Mouse (Mus musculus) gastrocnemius, adult 18-20 months (tissue): ENCODE data around the gene Pdk1. TPM values are rescaled to one million over a fixed set of nuclear protein-coding genes. Genes with fewer than 3 reads are reported as not detected.

Experiments used
- DNase-seq: peaks from one replicate; pipeline ENCODE4 v3.0.0; 2021; ENCODE audit warnings: low spot score
- total RNA-seq, 2 experiments: library from RNA; stranded (reverse); gene quantifications; 2 replicates each; pipeline ENCODE4 v1.2.3; 2021

Gene Pdk1
- total RNA-seq, 2 experiments from 2014 or later: 65.7 to 72.6 TPM

GRCm38 (mm10) chr2:71936711-71937110 lies 63.7 kb downstream of the Pdk1 start:
- DNase-seq: no peak

GRCm38 (mm10) chr2:71937649-71938308 lies 64.8 kb downstream of the Pdk1 start:
- DNase-seq: no peak

- DNase-seq: peak; percentile 55
Observed at GRCm38 (mm10) chr2:71938716-71939393, 65.8 kb downstream of the Pdk1 start.

- no peak for DNase-seq
Observed at GRCm38 (mm10) chr2:71941005-71941720, 68.1 kb downstream of the Pdk1 start.

GRCm38 (mm10) chr2:71941721-71942087 lies 68.7 kb downstream of the Pdk1 start:
- DNase-seq: no peak

- DNase-seq: no peak
Observed at GRCm38 (mm10) chr2:71951212-71951611, 78.2 kb downstream of the Pdk1 start.

Other genes with a start within 250 kb of the Pdk1 start
- gene Itga6, start 127.6 kb upstream of the Pdk1 start, total RNA-seq: 10 to 100 TPM; 14.2 to 18.3 TPM
- 1 to 10 TPM; 1.2 to 4.2 TPM for gene Rapgef4, start 108.0 kb downstream of the Pdk1 start, total RNA-seq